Mouse (Mus musculus): ENCODE measurements around the gene Il9r.

Il9r gene

GRCm38 (mm10) chr11:32200075-32200601 lies at the start of gene Il9r:
Gene Il9r, minus strand, starts transcription at chr11:32200279.
- DNase-seq (ENCODE audit: low read depth, low spot score): no peak

DNA sequence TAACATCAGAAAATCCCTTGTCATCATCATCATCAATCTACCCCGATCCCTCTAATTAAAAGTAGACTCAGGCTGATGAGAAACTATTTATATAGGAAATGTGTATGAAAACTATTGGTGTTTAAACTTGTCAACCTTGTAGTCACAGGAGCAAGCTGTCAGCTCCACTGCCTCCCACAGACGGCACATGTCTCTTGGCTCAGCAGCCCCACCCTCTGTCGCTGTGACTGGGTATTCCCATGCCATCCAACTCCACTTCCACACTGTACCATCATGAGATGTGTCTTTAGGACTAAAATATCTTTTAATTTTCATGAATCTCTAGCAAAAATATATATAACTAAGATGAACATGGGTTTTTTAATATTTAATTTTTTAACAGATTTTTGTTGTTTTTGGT lies 48.3 kb upstream of the Il9r start:
- no peak for DNase-seq (ENCODE audit: low read depth, low spot score)

DNA sequence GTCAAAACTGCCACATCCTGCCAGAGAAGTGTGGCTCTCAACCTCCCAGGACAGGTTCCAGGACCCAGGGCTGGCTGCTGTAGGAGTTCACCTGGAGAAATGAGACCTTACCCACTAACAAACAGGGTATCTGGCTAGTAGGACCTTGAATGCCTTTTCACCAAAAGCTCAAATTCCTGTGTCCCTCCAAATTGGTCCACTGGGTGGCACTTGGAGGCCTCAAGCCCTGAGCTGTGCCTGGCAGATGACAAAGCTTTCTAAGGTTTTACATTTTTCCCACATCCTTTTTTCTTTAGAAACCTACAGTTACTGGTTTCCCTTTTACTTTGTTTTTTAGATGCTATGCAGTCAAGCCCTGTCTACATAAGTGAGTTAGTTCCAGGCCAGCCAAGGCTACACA lies 47.0 kb upstream of the Il9r start:
- no peak for DNase-seq (ENCODE audit: low read depth, low spot score)

DNA sequence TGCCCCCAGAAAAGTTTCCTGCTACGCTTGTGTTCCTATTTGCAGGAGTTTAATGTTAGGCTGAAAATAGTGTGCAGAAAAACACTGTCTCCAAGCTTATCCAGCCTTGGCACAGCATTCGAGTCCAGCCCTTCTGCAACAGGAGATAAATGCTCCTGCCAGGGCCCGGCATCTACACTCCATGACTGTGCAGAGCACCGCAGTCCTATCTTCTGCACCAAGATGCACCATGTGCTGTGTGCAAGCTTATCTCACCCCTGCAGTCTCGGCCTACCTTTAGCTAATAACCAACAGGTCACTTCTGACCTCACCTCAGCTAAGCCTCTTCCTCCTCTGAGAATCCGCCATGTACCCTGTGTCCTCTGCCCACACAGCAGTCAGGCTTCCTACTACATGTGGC lies 45.5 kb upstream of the Il9r start:
- DNase-seq (ENCODE audit: low read depth, low spot score): no peak

DNA sequence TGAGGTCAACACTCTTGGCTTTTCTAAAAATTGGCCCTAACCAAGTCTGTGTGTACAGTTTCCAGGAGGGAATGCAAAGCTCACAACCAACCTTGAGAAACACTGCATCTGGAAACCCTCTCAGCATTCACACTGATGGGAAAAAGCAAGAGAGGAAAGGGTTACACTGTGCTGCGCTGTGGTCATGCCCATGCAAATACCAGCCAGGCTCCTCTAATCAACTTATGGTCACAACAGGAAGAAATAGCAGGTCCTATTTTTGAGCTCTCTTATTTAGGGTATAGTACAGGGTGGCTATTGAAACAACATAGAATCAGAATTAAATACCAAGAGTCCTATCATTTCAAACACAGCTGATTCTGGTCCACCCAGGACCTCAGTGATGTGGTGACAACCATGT lies 44.5 kb upstream of the Il9r start:
- no peak for DNase-seq (ENCODE audit: low read depth, low spot score)

DNA sequence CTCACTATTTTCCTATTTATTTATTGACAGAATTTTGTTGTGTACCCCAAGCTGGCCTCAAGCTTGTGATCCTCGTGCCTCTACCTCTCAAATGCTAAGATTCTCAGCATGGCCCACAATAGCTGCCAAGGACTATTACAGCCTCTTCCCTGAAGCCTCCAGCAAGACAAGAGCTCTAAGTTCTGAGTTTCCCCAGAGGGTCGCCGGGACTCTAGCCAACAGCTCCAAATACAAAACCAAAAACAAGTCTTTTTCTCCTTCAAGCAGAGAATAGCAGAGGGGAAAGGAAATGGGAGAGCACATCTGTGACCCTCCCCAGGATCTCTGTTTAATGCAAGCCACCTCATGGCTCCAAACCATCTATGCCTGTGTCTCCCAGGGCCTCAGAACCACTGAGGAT lies 44.0 kb upstream of the Il9r start:
- DNase-seq (ENCODE audit: low read depth, low spot score): no peak

DNA sequence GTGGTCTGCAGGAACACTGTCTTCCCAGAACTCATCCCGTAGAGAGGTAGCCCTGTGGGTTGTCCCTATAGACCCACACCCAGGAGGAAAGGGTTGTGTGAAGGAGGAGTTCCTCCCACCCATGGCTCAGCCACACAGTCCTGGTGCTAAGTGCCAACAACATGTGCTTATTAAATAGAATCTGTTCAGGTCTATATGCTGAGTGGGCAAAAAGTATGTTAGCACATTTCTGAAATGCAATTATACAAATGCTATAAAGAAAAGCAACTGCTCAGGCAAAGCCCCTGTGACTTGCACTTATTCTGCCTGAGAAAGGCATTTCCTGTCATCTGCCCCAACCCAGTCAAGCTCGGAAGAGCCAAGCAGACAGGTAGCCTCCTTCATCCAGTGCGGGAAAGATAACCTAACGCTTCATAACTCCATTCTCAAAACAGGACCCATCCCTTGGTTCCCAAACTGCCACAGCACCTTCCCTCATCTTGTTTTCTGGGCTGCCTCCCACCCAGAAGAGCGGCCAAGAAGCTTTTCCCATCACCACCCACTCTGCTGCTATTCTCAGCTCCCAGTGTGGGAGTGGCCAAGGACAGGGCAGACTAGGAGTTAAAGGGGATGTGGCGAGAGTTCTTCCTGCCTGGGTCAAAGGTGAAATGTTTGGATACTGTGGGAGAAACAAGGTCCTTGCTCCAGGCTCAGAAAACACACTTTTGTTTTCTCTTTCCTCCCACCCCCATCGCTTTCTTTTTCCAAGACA lies 43.3 kb upstream of the Il9r start:
- DNase-seq (ENCODE audit: low read depth, low spot score): no peak

GRCm38 (mm10) chr11:32242209-32242608 lies 42.1 kb upstream of the Il9r start:
- no peak for DNase-seq (ENCODE audit: low read depth, low spot score)

DNA sequence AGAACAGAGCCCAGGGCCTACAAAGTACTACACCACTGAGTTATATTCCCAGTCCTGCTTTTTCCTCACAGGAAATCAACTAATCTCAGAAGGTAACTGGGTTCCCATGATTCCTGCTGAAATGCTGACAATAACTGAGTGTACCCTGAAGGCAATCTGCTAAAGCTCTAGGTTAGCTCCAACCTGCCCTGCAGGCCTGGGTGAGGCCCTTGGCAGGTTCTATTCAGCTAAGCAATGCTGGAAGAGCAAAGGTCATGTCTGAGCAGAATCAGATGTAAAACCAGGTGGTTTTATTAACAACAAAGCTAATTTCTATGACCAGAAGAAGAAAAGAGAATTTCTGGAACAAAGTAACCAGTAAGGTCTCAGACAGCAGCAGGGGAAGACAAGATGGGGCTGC lies 41.3 kb upstream of the Il9r start:
- no peak for DNase-seq (ENCODE audit: low read depth, low spot score)

- DNase-seq (ENCODE audit: low read depth, low spot score): peak; percentile 54
Measured at GRCm38 (mm10) chr11:32238093-32238860, 38.2 kb upstream of the Il9r start.

GRCm38 (mm10) chr11:32237411-32237795 lies 37.3 kb upstream of the Il9r start:
- DNase-seq (ENCODE audit: low read depth, low spot score): no peak

- peak; percentile 50 for DNase-seq (ENCODE audit: low read depth, low spot score)
Measured at GRCm38 (mm10) chr11:32236712-32237410, 36.8 kb upstream of the Il9r start.

- no peak for DNase-seq (ENCODE audit: low read depth, low spot score)
Measured at GRCm38 (mm10) chr11:32236132-32236531, 36.1 kb upstream of the Il9r start.

- DNase-seq (ENCODE audit: low read depth, low spot score): no peak
Measured at GRCm38 (mm10) chr11:32235646-32236045, 35.6 kb upstream of the Il9r start.

DNA sequence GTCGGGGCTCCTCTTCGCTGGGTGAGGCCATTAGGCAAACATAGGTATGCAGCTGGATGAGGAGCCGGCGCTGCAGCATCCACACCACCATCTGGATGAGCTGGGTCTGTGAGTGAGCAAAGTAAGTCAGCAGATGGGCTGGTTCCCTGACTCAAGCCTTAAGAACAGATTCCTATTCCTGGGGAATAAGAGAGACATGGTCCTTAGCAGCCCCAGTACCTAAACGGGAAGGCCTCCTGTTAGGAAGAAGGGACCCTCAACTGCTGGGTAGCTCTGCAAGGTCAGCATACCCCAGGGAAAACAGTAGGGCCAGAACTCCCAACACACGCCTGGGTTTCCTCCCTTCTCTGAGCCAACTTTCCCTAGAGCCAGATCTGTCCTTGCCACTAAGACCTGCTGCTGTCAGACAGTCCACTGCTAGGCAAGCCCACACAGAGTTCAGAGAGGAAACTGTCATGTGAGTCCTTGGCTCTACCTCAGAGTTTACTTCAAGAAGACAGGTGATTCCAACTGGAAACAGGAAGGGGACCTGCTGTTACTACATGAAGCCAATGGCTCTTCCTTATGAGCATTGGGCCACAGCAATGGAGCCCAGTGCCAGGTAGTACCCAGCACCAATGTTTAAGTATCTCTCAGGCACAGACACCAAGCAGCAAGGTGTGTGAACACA lies 34.9 kb upstream of the Il9r start:
- DNase-seq (ENCODE audit: low read depth, low spot score): no peak

- DNase-seq (ENCODE audit: low read depth, low spot score): no peak
Measured at GRCm38 (mm10) chr11:32233895-32234294, 33.8 kb upstream of the Il9r start.

DNA sequence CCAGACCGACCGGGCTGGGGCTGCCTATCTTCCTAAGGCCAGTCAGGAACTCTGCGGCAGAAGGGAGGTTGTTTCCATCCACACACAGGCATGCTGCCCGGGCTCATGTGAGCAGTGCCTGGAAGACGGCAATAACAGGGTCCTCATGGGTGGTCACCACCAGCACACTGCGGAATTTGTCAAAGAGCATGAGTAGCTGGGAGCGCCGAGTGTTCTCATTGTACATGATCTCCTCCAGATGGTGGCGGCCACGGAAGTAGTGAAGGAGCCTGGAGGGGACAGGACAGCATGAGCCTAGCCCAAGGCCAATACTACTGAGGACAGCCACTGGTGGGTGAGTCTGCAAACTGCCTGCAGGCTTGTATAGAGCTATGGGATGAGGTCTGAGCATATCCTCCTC lies 32.8 kb upstream of the Il9r start:
- DNase-seq (ENCODE audit: low read depth, low spot score): no peak

DNA sequence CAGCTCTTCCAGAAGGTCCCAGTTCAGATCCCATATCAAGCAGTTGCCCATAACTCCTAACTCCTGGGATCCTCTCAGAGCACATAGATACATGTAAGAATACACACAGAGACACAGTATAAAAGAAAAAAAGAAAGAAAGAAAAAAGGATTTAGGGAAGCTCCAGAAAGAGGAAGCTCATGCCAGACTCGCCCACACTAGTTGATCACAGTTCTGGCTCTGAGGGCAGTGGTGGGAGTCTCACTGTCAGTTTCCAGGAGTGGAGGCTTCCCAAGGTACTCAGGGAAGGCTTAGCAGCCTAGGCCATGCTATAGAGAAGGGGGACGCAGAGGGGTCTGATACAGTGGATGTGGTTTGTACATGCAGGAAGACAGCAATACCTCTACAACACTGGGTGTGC lies 31.0 kb upstream of the Il9r start:
- no peak for DNase-seq (ENCODE audit: low read depth, low spot score)

GRCm38 (mm10) chr11:32230220-32230619 lies 30.1 kb upstream of the Il9r start:
- no peak for DNase-seq (ENCODE audit: low read depth, low spot score)

DNA sequence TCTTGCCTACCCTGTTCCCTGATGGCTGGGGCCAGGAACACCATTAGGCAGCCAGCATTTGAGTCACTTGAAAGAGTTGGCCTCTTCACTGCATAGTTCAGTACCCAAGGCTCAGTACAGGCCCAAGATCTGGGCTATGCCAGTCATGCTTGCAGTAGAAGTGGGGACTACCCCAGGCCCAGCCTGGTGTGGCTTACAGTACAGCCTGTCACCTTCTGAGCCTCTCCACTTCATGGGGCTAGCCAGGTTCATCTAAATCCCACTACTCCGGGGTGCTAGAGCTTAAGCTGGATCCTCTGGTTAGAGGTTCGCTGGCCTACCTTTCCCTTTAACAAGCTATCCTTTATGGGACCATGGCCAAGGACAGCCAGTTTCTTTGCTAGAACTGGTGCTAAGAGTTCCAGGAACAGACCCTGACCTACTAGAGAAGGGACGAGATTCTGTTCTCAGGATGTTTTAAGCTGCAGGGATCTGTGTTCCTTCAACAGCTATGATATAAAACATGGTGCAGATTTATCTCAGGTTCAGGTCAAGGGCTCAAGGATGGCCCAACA lies 28.3 kb upstream of the Il9r start:
- DNase-seq (ENCODE audit: low read depth, low spot score): no peak

GRCm38 (mm10) chr11:32227555-32227954 lies 27.5 kb upstream of the Il9r start:
- no peak for DNase-seq (ENCODE audit: low read depth, low spot score)

DNA sequence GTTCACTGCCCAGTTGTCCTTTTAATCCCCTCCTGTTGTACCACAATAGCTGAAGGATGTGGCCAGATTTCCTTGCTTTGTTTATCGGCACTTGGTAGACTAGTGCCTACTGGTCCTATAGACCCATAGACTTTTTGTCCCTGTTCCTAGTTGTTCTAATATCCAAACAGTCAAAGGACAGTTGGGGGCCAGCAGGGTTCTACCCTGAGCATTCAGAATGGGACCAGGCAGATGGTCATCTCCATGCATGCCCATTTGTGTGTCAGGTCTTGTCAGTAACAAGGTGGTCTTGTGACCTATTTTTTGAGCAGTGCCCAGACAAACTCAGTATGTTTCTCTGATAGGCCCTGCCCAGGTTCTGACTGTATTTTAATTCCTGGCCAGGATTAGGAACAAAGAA lies 27.0 kb upstream of the Il9r start:
- DNase-seq (ENCODE audit: low read depth, low spot score): no peak
